Mouse (Mus musculus): ENCODE measurements around the gene Kcnj13. TPM values are rescaled to one million over a fixed set of nuclear protein-coding genes. Genes with fewer than 3 reads are reported as not detected.

The Kcnj13 gene
- polyA plus RNA-seq (2015; fragmentation: Nextera tagmentation; extraction: Ambion mirVana) = 0.36 TPM in 2 replicates

GRCm38 (mm10) chr1:87394594-87394993 lies at the start of gene Kcnj13:
Gene Kcnj13, minus strand, starts transcription at chr1:87394729.

Other genes with a start within 250 kb of the Kcnj13 start
- gene Ecel1, start 238.2 kb downstream of the Kcnj13 start, polyA plus RNA-seq (2015; fragmentation: Nextera tagmentation; extraction: Ambion mirVana) = 21.6 and 76.9 TPM in 2 replicates
- not detected in 2 replicates for gene Prss56, start 211.4 kb downstream of the Kcnj13 start, polyA plus RNA-seq (2015; fragmentation: Nextera tagmentation; extraction: Ambion mirVana)
- 0.08 TPM in 1 of 2 replicates, not detected in the other for gene Chrnd, start 204.1 kb downstream of the Kcnj13 start, polyA plus RNA-seq (2015; fragmentation: Nextera tagmentation; extraction: Ambion mirVana)
- 0.11 TPM in 1 of 2 replicates, not detected in the other for gene Chrng, start 190.1 kb downstream of the Kcnj13 start, polyA plus RNA-seq (2015; fragmentation: Nextera tagmentation; extraction: Ambion mirVana)
- gene Eif4e2, start 180.8 kb downstream of the Kcnj13 start, polyA plus RNA-seq (2015; fragmentation: Nextera tagmentation; extraction: Ambion mirVana) = 103 and 124 TPM in 2 replicates
- 40.9 and 116 TPM in 2 replicates for gene Efhd1, start 130.4 kb downstream of the Kcnj13 start, polyA plus RNA-seq (2015; fragmentation: Nextera tagmentation; extraction: Ambion mirVana)
- 24.5 and 30.3 TPM in 2 replicates for gene Gigyf2, start 67.7 kb downstream of the Kcnj13 start, polyA plus RNA-seq (2015; fragmentation: Nextera tagmentation; extraction: Ambion mirVana)
- not detected in 2 replicates for gene Snorc, start 75.5 kb upstream of the Kcnj13 start, polyA plus RNA-seq (2015; fragmentation: Nextera tagmentation; extraction: Ambion mirVana)
- gene Neu2, start 115.2 kb upstream of the Kcnj13 start, polyA plus RNA-seq (2015; fragmentation: Nextera tagmentation; extraction: Ambion mirVana) = 0.17 and 0.25 TPM in 2 replicates
- gene Ngef, start 179.1 kb upstream of the Kcnj13 start, polyA plus RNA-seq (2015; fragmentation: Nextera tagmentation; extraction: Ambion mirVana) = 1.3 and 1.5 TPM in 2 replicates
- 1.8 and 7.4 TPM in 2 replicates for gene Inpp5d, start 225.6 kb upstream of the Kcnj13 start, polyA plus RNA-seq (2015; fragmentation: Nextera tagmentation; extraction: Ambion mirVana)

All from adrenal gland, postnatal 0 days (tissue).